Mouse (Mus musculus): ENCODE measurements at regions not wholly inside any gene's neighbourhood (a gene's known extent, or its start where the extent isn't known, plus 50 kb on each side); places are given as distances from the start of the nearest gene placed in this dataset.

- DNase-seq (ENCODE audit: low spot score in 2 of 2): no peak
- intact Hi-C loops (cut with DNase I): no loop called here
Observed at GRCm38 (mm10) chr3:70957470-70957869, 950.1 kb downstream of the Otol1 start.

GRCm38 (mm10) chr3:70962498-70962897 lies 955.1 kb downstream of the Otol1 start:
- DNase-seq (ENCODE audit: low spot score in 2 of 2): peak; percentile 8 to 11
- intact Hi-C loops (cut with DNase I): no loop called here

- no peak for DNase-seq (ENCODE audit: low spot score in 2 of 2)
- intact Hi-C loops (cut with DNase I): no loop called here
Observed at GRCm38 (mm10) chr3:70976945-70977344, 969.5 kb downstream of the Otol1 start.

- DNase-seq (ENCODE audit: low spot score in 2 of 2): no peak
- intact Hi-C loops (cut with DNase I): no loop called here
Observed at GRCm38 (mm10) chr3:70990916-70991315, 983.5 kb downstream of the Otol1 start.

GRCm38 (mm10) chr3:71003052-71003451 lies 995.6 kb downstream of the Otol1 start:
- intact Hi-C loops (cut with DNase I): no loop called here
- no peak for DNase-seq (ENCODE audit: low spot score in 2 of 2)
